Mouse (Mus musculus) midbrain, embryonic 12.5 days (tissue): ENCODE results near the gene Trim61. TPM values are rescaled to one million over a fixed set of nuclear protein-coding genes. Genes with fewer than 3 reads are reported as not detected.

Experiments
- ATAC-seq: fragments of 200-750 bp; cut with Nextera tagmentation; 2 replicates; pipeline ENCODE4 v1.8.0; 2017; ENCODE audit warnings: low read depth, moderate TSS enrichment, moderate library complexity; ENCODE audit not compliant: low FRiP score
- H3K27ac ChIP-seq: fragments of 300-500 bp; sonication (generic); replicated peaks from 2 replicates; pipeline ENCODE4 v1.5.1; 2016; ENCODE audit warnings: mild to moderate bottlenecking
- H3K27me3 ChIP-seq: fragments of 300-500 bp; sonication (generic); 2 replicates; pipeline ENCODE4 v1.6.1; 2016; ENCODE audit warnings: mild to moderate bottlenecking
- H3K36me3 ChIP-seq: fragments of 300-500 bp; sonication (generic); 2 replicates; pipeline ENCODE4 v1.6.1; 2016
- H3K4me1 ChIP-seq: fragments of 300-500 bp; sonication (generic); 2 replicates; pipeline ENCODE4 v1.6.1; 2016
- H3K4me2 ChIP-seq: fragments of 300-500 bp; sonication (generic); replicated peaks from 2 replicates; pipeline ENCODE4 v1.6.1; 2016; ENCODE audit warnings: mild to moderate bottlenecking, moderate library complexity
- H3K4me3 ChIP-seq: fragments of 300-500 bp; sonication (generic); 2 replicates; pipeline ENCODE4 v1.5.1; 2016; ENCODE audit warnings: mild to moderate bottlenecking
- H3K9ac ChIP-seq: fragments of 300-500 bp; sonication (generic); replicated peaks from 2 replicates; pipeline ENCODE4 v1.6.1; 2016; ENCODE audit warnings: mild to moderate bottlenecking, moderate library complexity
- H3K9me3 ChIP-seq: fragments of 300-500 bp; sonication (generic); 2 replicates; pipeline ENCODE4 v1.6.1; 2016; ENCODE audit warnings: mild to moderate bottlenecking
- WGBS: fragments of 180-500 bp; shearing (Covaris S2); methylation state at CpG from one replicate; pipeline ENCODE4 v1.1.7; 2016; 5-methylcytosine and 5-hydroxymethylcytosine counted together
- polyA plus RNA-seq: library from polyadenylated mRNA; unstranded; fragments of >200 nt; fragmentation: Nextera tagmentation; extraction: Ambion mirVana; gene quantifications from 2 replicates; pipeline ENCODE4 v1.2.1, GENCODE M21; 2016

Gene Trim61
- polyA plus RNA-seq, 1 experiment from 2014 or later: not detected

DNA sequence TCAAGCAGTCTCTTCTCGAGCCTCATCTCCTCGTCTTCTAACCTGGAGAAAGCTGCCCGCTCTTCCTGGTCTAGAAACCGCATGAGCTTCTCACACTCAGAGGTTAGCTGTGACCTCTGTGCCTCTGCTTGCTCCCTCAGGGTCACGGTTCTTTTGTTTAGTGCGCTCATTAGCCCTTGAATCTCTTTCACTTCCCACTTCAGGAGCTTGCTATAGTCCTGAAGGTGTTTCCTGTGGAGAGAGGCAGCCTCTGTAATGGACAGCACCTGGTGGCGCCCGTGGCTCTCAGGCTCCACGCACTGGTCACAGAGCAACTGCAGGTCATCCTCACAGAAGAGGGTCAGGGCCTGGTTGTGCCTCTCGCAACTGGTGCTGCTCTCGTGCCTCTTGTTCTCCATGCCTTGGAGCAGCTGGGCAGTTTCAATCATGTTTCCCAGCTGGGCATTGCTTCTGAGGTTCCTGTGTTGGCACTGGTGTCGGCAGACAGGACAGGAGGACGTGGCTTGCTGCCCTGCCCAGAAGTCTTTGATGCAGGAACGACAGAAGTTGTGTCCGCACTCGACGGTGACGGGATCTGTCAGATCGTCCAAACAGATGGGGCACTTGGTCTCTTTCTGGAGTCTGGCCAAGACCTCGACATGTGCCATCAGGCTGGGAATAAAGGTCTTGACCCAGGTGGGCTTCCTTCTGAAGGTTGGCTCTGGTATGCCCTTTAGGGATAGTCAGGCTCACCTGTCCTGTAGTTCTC lies 35.0 kb downstream of the Trim61 start:
- H3K36me3 ChIP-seq: no peaks in the 10 kb centered on the region
- no peak overlapping the region for H3K4me3 ChIP-seq
- no peak overlapping the region for H3K27ac ChIP-seq
- no peaks in the 10 kb centered on the region for H3K27me3 ChIP-seq
- no peak overlapping the region for H3K9ac ChIP-seq
- H3K4me2 ChIP-seq: no peak overlapping the region
- no peak for ATAC-seq
- whole genome bisulfite sequencing: 83% methylated on average over 20 of the region's 20 CpGs
- no peaks in the 10 kb centered on the region for H3K9me3 ChIP-seq
- no peaks in the 10 kb centered on the region for H3K4me1 ChIP-seq

Other genes with a start within 250 kb of the Trim61 start
- gene Klhl2, start 168.5 kb downstream of the Trim61 start, polyA plus RNA-seq: 24.3 and 32.1 TPM in 2 replicates
- 15.3 and 15.8 TPM in 2 replicates for gene Tmem192, start 71.3 kb downstream of the Trim61 start, polyA plus RNA-seq
- not detected in 2 replicates for gene Trim75, start 30.7 kb downstream of the Trim61 start, polyA plus RNA-seq
- gene Trim60, start 61 bp upstream of the Trim61 start, polyA plus RNA-seq: not detected in 2 replicates
- 0.75 and 1.6 TPM in 2 replicates for gene Apela, start 18.8 kb upstream of the Trim61 start, polyA plus RNA-seq
- not detected in 2 replicates for gene Gm10663, start 56.5 kb upstream of the Trim61 start, polyA plus RNA-seq
- gene BC030870, start 111.0 kb upstream of the Trim61 start, polyA plus RNA-seq: not detected in 2 replicates